Mouse (Mus musculus) heart, adult 9 months (tissue): ENCODE data around the gene Pgls.

Source experiments
- DNase-seq, 2 experiments: peaks; one replicate each; pipeline ENCODE4 v3.0.0; 2022; ENCODE audit warnings: low spot score in 2 of 2

Pgls gene

GRCm38 (mm10) chr8:71591471-71592373 lies at the start of gene Pgls:
Gene Pgls, plus strand, starts transcription at chr8:71592176.
- DNase-seq, result peak; percentile 96 to 97

- peak; percentile 99 for DNase-seq
Observed at GRCm38 (mm10) chr8:71542632-71543343, 49.2 kb upstream of the Pgls start, which contains the start of gene Mvb12a. Gene Mvb12a, plus strand, starts transcription at chr8:71542922.

GRCm38 (mm10) chr8:71543755-71544154 lies 48.2 kb upstream of the Pgls start:
- DNase-seq, result no peak

- DNase-seq, result no peak
Observed at GRCm38 (mm10) chr8:71545053-71545452, 46.9 kb upstream of the Pgls start.

DNA sequence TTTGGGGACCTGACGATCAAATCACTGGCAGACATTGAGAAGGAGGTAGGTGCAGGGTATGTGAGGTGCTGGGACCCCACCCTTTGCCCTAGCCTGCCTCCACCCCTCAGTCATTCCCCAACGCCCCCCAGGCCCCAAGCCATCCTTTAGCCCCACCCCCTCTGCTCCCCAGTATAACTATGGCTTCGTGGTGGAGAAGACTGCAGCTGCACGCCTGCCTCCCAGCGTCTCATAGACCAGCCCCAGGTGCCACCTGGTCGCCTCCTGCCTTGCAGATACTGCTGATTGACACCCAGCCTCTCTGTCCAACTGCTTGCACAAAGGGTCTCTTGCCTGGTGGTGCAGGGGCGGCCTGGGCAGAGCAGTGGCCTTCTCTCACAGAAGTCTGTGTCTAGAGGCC lies 44.4 kb upstream of the Pgls start:
- no peak for DNase-seq

GRCm38 (mm10) chr8:71550754-71551153 lies 41.2 kb upstream of the Pgls start:
- no peak for DNase-seq

DNA sequence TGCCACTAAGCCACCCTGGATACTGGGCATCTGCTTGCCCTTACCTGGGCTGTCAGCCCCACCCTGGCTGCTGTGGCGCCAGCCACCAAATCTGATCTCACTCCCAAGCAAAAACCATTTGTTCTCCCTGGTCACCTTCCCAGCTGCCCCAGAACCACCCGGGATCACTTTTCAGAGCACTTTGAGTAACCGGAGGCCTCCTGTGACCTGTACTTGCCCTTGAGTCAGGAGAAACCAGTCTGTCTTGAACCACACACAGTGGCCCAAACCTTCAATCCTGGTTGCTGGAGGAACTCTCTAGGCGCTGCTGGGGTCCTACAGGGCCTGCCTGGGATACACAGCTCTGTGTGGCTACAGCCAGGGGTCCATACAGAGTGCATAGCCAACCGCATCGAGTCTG lies 39.2 kb upstream of the Pgls start:
- no peak for DNase-seq

GRCm38 (mm10) chr8:71554001-71554400 lies 38.0 kb upstream of the Pgls start:
- no peak for DNase-seq

GRCm38 (mm10) chr8:71554644-71555043 lies 37.3 kb upstream of the Pgls start:
- no peak for DNase-seq

DNA sequence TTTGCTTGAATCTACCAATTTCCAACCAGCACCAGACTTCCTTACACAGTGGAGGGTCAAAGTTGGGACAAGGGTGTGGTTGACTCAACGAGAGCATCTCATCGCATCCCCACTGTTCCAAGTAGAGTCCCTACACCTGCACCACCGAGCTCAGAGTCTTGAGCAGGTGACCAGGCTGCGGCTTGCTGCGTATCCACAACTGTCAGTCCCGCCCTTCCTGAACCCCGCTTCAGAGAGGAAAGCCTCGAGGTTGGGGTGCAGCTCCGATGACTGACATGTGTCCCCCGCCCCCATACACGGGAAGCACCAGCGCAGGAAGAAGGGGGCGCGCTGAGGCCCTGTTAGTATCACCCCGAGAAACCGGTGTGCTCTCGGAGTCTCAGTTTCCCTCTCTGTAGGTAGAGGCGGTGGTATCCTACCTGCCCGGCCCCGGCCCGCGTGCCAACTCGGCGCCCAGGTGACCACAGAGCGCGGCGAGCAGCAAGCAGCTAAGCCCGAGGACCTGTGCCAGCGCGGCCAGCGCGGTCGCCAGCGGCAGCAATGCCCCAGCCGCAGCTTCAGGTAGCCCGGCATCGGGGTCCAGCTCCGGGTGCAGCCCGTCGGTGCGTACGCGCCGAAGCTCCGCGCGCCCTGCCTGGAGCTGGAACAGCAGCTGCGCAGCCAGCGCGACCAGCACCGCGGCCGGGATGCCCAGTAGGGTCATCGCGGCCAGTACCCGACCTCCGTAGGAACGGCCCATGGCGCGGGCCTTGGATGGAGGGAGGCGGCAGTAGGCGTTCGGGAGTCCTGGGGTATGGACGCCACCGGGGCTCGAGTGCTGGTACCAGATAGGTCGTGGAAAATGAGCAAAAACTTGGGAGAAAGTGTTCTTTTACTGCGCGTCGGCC lies 33.7 kb upstream of the Pgls start, which contains the start of gene Tmem221:
Gene Tmem221, minus strand, starts transcription at position 801 of the 887 bp plus-strand sequence.
- no peak for DNase-seq

DNA sequence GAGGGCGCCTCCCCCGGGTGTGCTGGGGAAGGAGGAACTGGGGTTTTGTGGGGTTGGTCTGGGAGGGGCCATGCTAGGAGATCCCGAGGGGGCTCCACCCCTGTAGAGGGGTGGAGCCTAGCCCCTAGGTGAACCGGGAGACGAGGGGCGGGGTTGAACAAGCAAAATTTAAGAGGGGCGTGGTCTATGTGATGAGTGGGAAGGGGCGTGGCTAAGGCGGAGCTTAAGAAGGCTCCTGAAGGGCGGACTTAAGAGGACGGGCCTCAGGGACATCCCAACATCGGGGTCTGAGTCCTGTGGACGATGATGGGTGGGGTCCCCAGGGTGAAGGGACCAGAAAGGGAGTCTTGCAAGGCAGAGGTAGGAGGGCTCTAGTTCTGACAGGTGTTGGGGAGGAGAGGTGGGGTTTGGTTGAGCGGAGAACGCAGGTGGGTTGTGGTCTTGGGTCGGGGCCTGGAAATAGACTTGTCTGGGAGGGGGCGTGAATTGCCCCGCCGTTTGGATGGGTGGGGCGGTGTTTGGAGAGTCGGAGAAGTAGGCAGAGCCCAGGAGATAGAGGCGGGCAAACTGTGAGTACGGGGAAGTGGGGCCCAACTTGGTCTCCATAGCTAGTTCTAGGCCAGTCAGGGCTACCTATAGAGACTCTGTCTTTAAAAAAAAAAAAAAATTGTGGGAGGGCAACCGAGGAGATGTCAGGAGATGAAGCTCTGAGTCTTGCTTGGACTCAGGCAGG lies 32.9 kb upstream of the Pgls start:
- peak; percentile 47 to 55 for DNase-seq

DNA sequence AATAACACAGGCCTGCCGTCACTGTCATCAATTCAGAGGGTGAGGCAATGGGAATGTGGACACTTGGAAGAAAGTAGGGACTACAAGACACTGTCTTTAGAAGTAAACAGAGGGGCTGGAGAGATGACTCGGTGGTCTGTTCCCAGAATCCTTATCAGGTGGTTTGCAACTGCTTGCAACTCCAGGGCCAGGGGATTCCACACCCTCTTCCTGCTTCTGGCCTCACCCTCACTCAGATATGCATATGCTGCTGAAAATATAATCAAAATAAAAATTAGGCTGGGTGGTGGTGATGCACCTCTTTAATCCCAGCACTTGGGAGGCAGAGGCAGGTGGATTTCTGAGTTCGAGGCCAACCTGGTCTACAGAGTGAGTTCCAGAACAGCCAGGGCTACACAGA lies 31.9 kb upstream of the Pgls start:
- no peak for DNase-seq

GRCm38 (mm10) chr8:71560765-71561164 lies 31.2 kb upstream of the Pgls start:
- DNase-seq, result no peak

DNA sequence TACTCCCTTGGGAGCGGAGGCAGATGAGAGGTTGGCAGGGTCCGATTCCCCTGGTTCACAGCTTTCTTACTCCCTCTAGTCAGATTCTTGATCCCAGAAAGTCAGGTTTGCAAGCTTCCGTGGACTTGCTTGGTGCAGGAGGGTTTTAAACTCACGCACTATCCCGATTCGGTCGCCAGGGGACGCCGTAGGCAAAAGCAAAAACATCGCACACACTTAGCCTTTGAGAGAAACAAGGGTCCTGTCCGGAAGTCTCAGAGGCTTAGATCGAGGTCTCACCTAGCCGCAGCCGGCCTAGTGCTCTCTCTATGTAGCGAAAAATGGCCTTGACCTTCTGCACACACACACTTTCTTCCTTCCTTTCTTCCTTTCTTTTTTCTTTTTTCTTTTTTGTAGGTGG lies 30.6 kb upstream of the Pgls start:
- DNase-seq, result peak in 1 of 2 experiments; percentile 44

DNA sequence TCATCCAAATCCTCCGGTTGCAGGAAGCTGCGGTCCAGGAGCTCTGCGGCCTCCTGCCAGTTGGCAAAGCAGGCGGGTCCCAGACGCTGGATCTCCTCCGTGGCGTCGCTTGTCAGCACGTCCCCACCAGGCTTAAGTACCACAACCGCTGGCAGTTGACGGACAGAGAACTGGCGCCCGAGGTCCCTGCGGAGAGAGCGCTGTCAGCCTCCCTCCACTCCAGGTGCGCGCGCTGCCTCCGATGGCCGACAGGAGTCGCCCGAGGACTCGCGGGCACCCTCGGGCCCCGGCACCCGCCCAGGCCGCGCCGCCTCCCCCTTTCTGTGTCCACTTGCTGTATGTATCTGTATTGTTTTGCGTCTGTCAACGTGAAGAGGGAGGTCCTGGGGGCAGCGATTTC lies 29.2 kb upstream of the Pgls start:
- peak; percentile 63 to 78 for DNase-seq

GRCm38 (mm10) chr8:71563992-71564391 lies 28.0 kb upstream of the Pgls start:
- no peak for DNase-seq

DNA sequence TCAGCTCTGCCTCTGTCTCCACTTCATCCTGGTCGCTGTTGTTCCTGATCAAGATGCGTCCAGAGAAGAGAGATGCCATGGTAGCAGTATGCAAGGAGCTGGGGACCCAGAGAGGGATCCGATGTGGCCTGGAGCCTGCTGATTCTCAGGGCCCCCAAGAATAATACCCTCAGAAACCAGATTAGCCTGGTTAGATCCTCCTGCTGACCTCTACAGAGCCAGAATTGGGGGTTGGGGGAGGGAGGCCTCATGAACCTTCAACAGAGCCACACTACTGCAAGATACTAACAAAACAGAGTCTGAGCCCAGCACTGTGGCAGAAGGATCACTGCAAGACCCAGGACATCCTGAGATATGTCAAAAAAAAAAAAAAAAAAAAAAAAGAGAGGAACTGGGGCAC lies 25.5 kb upstream of the Pgls start, which contains the start of gene Nxnl1:
Gene Nxnl1, minus strand, starts transcription at position 101 of the 400 bp plus-strand sequence.
- no peak for DNase-seq

GRCm38 (mm10) chr8:71567587-71567986 lies 24.4 kb upstream of the Pgls start:
- DNase-seq, result no peak

DNA sequence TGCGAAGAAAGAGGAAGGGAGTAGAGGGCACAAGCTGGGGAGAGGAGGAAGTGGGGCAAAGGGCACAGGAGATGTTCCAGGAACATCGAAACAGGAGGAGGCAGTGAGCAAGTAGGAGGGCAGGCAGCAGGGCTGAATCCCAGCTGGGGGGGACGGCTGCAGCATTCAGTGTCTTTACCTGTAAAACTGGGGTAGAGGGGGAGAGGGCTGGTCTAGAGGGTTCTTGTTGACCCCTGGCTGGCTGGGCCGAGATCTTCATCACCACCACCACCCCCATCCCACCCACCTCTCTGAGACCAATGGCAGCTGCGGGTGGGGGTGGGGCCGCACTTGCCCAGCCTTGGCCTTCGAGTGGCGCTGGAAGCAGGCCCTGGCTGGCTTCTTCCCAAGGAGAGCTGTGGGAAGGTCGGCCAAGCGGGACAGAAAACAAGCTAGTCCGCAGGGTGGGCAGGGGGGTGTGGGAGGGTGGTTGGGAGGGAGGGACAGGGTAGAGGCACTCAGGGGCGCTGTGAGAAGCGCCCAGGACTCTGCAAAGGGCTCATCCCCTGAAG lies 23.5 kb upstream of the Pgls start, which contains the start of gene Slc27a1:
Gene Slc27a1, plus strand, starts transcription at position 496 of the 551 bp plus-strand sequence.
- peak; percentile 74 to 84 for DNase-seq

DNA sequence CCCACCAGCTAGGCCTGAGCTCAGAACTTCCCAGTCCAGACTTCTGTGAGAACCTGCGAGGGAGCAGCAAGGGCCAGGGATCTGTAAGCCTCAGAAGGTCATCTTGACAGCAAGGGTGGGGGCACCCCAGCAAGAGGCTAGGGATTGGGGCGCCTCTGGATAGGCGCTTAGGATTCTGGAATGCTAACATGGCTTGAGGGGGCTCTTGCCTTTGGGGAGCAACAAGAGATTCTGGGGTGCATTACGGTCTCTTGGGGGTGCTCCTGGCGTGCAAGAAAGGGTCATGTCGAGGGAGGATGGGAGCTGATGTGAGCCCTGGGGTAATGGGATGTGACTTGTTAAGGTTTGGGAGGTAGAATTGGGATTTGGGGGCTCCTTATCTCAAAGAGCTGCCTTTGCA lies 23.0 kb upstream of the Pgls start:
- DNase-seq, result no peak
